Mouse (Mus musculus): ENCODE measurements around the gene Mybbp1a.

DNA sequence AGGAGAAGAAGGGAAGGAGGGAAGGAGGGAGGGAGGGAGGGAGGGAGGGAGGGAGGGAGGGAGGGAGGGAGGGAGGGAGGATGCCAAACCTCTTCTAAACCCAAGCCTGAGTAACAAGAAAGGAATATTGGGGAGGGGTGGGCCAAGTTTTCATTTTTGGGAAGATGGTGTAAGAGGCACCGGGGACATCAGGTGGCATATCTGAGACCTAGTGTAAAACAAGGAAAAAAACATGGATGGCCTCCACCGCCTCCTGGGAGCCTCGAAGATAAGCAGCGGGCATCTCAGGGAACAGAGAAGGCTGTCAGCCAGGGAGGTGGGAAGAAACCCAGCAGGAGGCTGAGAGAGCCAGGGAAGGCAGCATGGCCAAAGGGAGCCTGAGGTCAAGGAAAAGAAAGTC, 35.6 kb upstream of the Mybbp1a start:
- no peak for TF ChIP-seq CTCF (IDR thresholded peaks at IDR 0.05; ENCODE audit: insufficient read depth, low read length)
- no peak for TF ChIP-seq POLR2A (IDR thresholded peaks at IDR 0.05; ENCODE audit: borderline replicate concordance, extremely low read depth, low read depth, low read length)

Measured in lung, adult 2 months (tissue).